11 mouse cellular contexts compared by ENCODE assay signal in genomic region chr16:87548348-87548747, GRCm38 (mm10). TPM values are rescaled to one million over a fixed set of nuclear protein-coding genes. Genes with fewer than 3 reads are reported as not detected.
DNase-seq lines count a peak whose midpoint lies in the region; ATAC-seq and TF ChIP-seq lines count a peak whose summit lies in the region.
"Had no signal": no experiment of that assay in that cellular context is flagged by ENCODE, and none has a peak within 500 bp of the region (broad histone marks: within the 10 kb centered on the region; RNA-seq: fewer than 3 reads in every experiment).

No protein-coding gene starts in this region.

- H3K9ac ChIP-seq in lung, embryonic 14.5 days = no peak overlapping the region

- WGBS in lung, embryonic 14.5 days = 58% methylated on average over 2 of the region's 2 CpGs

- H3K27me3 ChIP-seq in lung, embryonic 14.5 days (ENCODE audit: insufficient read depth, low read length) = no peaks in the 10 kb centered on the region

- ATAC-seq in frontal cortex, adult (ENCODE audit: low TSS enrichment) = peak; percentile 88
- no peak; the same call in 1 of the 2 replicates for ATAC-seq in lung, embryonic 14.5 days (ENCODE audit: insufficient read depth)

- H3K27ac ChIP-seq in lung, embryonic 14.5 days (ENCODE audit: low read depth) = no peak overlapping the region

- H3K36me3 ChIP-seq in lung, embryonic 14.5 days (ENCODE audit: insufficient read depth) = no peaks in the 10 kb centered on the region

- no peak for DNase-seq in frontal cortex, postnatal 25 days (ENCODE audit: low spot score in 2 of 2)
- peak; percentile 26 for DNase-seq in lung, embryonic 14.5 days
- no peak for DNase-seq in lung, postnatal 14 days
- DNase-seq in c-Kit-positive CD71-positive TER-119-positive erythroid progenitor cells, embryonic 14.5 days (ENCODE audit: low spot score) = peak; percentile 4
- no peak for DNase-seq in cerebellum, postnatal 14 days
- DNase-seq in layer of hippocampus, adult 9-10 months (ENCODE audit: low spot score) = no peak
- DNase-seq in natural killer cell, adult 2 months (ENCODE audit: low spot score in 2 of 2) = no peak
- DNase-seq: cerebellum, adult 11 months had no signal

- no peaks in the 10 kb centered on the region for H3K9me3 ChIP-seq in lung, embryonic 14.5 days (ENCODE audit: low read depth, low read length)
- H3K9me3 ChIP-seq: megakaryocyte, embryonic 14.5 days had no signal

- H3K4me3 ChIP-seq in lung, embryonic 14.5 days (ENCODE audit: low read depth, low read length) = no peak overlapping the region
- H3K4me3 ChIP-seq: erythroblast, embryonic 14.5 days; megakaryocyte, embryonic 14.5 days had no signal

- no peak overlapping the region for H3K4me2 ChIP-seq in lung, embryonic 14.5 days

- TF ChIP-seq CTCF in lung, embryonic 14.5 days (IDR thresholded peaks at IDR 0.05; ENCODE audit: low read depth) = peak; percentile 44

- H3K4me1 ChIP-seq in lung, embryonic 14.5 days (ENCODE audit: insufficient read depth) = no peaks in the 10 kb centered on the region

RNA-seq across cellular contexts. Expression of gene Map3k7cl, which starts 4.8 kb away (rescaled TPM):
- 0.21 and 0.32 TPM in 2 replicates for polyA plus RNA-seq in lung, embryonic 14.5 days (2014; fragmentation: Nextera tagmentation; extraction: Ambion mirVana)
- polyA plus RNA-seq: erythroblast, embryonic 14.5 days had no signal

RNA-seq across cellular contexts. Expression of gene Cct8, which starts 52.7 kb away (rescaled TPM):
- 474 and 481 TPM in 2 replicates for polyA plus RNA-seq in lung, embryonic 14.5 days (2014; fragmentation: Nextera tagmentation; extraction: Ambion mirVana)

Comparison
In these comparisons a context has a peak if more than half of its experiments do, and no peak if none do; other contexts are left out.
1. DNase-seq: peak in lung, embryonic 14.5 days (single experiment) and c-Kit-positive CD71-positive TER-119-positive erythroid progenitor cells, embryonic 14.5 days (single experiment); none in frontal cortex, postnatal 25 days (0 of 2), lung, postnatal 14 days (single experiment), cerebellum, postnatal 14 days (0 of 2), layer of hippocampus, adult 9-10 months (single experiment) and natural killer cell, adult 2 months (0 of 2).